Mouse (Mus musculus): ENCODE measurements around the gene Cfap52.

DNA sequence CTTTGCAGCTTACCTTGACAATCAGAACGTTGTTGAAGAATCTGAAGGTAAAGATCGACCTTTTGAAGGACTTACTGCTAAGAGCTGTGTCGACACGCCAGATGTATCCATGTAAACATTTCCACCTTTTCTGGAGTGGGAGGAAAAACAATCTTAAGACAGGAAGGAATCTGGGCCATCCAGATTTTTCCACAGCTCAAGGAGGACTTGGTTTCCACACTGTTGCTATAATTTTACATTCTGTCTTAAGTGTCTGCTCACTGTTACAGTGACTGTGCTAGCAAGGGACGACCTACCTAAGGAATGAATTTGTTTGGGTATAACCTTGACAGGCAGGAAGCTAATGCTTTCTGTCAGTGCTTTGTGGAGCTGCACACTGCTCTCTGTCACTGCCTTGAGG, 7.8 kb upstream of the Cfap52 start:
- TF ChIP-seq CTCF (IDR thresholded peaks at IDR 0.05; ENCODE audit: low read depth) (no peak), EP300 (IDR thresholded peaks at IDR 0.05; ENCODE audit: low read depth) (no peak)
